Mouse (Mus musculus) intestine, postnatal 0 days (tissue): ENCODE data around the gene Mzt1. TPM values are rescaled to one million over a fixed set of nuclear protein-coding genes. Genes with fewer than 3 reads are reported as not detected.

Experiments used
- ATAC-seq: fragments of 200-750 bp; cut with Nextera tagmentation; 2 replicates; pipeline ENCODE4 v1.8.0; 2017; ENCODE audit warnings: mild to moderate bottlenecking, moderate TSS enrichment, moderate library complexity
- H3K27ac ChIP-seq: fragments of 300-500 bp; sonication (generic); 2 replicates; pipeline ENCODE4 v1.5.1; 2014; ENCODE audit warnings: mild to moderate bottlenecking, low read depth, low read length, moderate library complexity
- H3K27me3 ChIP-seq: fragments of 300-500 bp; sonication (generic); replicated peaks from 2 replicates; pipeline ENCODE4 v1.6.1; 2014; ENCODE audit warnings: low read length, mixed read lengths; ENCODE audit not compliant: control insufficient read depth, insufficient read depth
- H3K36me3 ChIP-seq: fragments of 300-500 bp; sonication (generic); 2 replicates; pipeline ENCODE4 v1.6.1; 2014; ENCODE audit warnings: mild to moderate bottlenecking, moderate library complexity; ENCODE audit not compliant: control insufficient read depth, insufficient read depth
- H3K4me1 ChIP-seq: fragments of 300-500 bp; sonication (generic); replicated peaks from 2 replicates; pipeline ENCODE4 v1.6.1; 2014; ENCODE audit warnings: antibody characterized with exemption, low read length, mixed read lengths; ENCODE audit not compliant: control insufficient read depth, insufficient read depth
- H3K4me2 ChIP-seq: fragments of 300-500 bp; sonication (generic); replicated peaks from 2 replicates; pipeline ENCODE4 v1.6.1; 2014; ENCODE audit warnings: low read depth, mild to moderate bottlenecking, moderate library complexity
- H3K4me3 ChIP-seq: fragments of 300-500 bp; sonication (generic); 2 replicates; pipeline ENCODE4 v1.5.1; 2014; ENCODE audit warnings: low read depth, low read length
- H3K9ac ChIP-seq: fragments of 300-500 bp; sonication (generic); 2 replicates; pipeline ENCODE4 v1.6.1; 2014; ENCODE audit warnings: mild to moderate bottlenecking, low read depth, low read length
- H3K9me3 ChIP-seq: fragments of 300-500 bp; sonication (generic); 2 replicates; pipeline ENCODE4 v1.6.1; 2016; ENCODE audit warnings: mixed run types; ENCODE audit not compliant: control insufficient read depth
- CTCF ChIP-seq: sonication (generic); IDR thresholded peaks from 2 replicates; pipeline ENCODE4 v1.5.1; 2016; ENCODE audit warnings: low read depth, mild to moderate bottlenecking, control low read depth, antibody characterized with exemption, moderate library complexity
- WGBS: fragments of 180-500 bp; shearing (Covaris S2); extraction: QIAGEN DNeasy Blood & Tissue Kit; methylation state at CpG from one replicate; pipeline ENCODE4 v1.1.7; 2014; 5-methylcytosine and 5-hydroxymethylcytosine counted together
- polyA plus RNA-seq: library from polyadenylated mRNA; unstranded; fragments of >200 nt; fragmentation: Nextera tagmentation; extraction: Ambion mirVana; gene quantifications from 2 replicates; pipeline ENCODE4 v1.2.1, GENCODE M21; 2015

Mzt1 gene
- polyA plus RNA-seq, 1 experiment from 2014 or later, result 46.2 TPM

DNA sequence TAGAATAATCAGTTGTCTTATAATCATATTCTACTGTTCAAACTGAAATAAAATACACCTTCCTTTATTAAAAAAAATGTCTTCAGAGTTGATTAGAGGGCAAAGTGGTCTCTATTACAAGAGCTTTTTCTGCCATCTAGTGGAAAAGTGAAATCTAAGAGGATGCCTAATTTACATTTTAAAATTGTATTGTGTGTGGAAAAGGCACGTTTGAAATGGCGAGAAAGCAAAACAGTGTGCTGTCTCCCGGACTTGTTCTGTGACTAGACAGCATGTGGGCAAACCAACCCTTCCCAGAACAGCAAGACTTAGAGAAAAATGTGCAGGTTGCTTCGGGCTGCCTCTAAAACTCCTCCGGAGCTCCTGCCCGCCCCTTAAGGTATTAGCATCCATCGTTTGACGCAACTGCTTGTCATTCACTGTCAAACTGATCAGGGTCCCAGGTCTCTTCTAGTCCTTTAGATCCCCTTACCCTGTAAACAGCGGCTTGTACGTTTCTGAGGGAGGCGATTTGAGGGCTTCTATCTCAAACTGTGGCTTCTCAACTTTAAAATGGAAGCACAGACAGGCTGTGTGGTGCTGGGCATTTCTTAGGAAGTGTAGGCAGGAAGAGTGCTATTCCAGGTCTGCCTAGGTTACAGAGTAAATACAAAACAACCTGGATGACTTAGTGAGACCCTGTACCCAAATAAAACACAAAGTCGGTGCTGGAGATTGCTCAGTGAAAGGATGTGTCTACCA, 23.4 kb downstream of the Mzt1 start:
- H3K9me3 ChIP-seq, result no peaks in the 10 kb centered on the region; the same call in 1 of the 2 replicates
- no peak for ATAC-seq
- peak; percentile 54 for TF ChIP-seq CTCF
- no peak overlapping the region for H3K4me3 ChIP-seq
- H3K27me3 ChIP-seq, result no peaks in the 10 kb centered on the region
- 43% methylated on average over 12 of the region's 12 CpGs for WGBS
- no peak overlapping the region for H3K4me2 ChIP-seq
- no peak overlapping the region for H3K9ac ChIP-seq
- no peaks in the 10 kb centered on the region for H3K36me3 ChIP-seq
- no peaks in the 10 kb centered on the region for H3K4me1 ChIP-seq
- no peak overlapping the region for H3K27ac ChIP-seq

DNA sequence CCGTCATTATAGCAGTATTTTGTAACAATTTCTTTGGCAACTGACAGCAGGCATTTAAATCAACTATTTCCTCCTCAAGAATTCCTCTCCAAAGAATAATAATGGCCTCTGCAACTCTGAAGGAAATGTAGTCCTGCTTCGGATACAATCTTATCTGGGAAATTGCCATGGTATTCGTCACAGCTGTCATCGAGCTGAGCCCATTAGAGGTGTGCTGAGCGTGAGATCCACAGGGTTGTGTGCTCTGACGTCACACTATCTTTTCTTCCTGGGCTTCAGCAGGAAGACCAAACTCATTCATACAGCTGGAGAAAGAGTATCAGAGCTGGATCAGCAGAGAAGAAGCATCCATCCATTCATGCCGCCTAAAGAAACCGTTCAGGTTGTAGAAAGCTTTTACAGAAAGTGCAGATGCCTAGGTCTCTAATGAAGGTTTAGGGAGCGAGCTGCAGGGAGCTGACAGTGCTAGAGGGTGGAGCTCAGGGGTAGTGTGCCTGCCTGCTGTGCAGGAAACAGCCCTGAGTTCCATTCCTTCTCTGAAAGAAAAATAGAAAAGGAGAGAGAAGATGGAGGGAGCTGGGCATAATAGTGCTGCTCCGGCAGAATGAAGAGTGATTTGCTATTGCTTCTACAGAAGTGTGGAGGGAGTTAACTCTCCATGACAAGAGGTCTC, 26.7 kb downstream of the Mzt1 start:
- Histone ChIP-seq H3K36me3 (no peaks in the 10 kb centered on the region), H3K27me3 (no peaks in the 10 kb centered on the region), H3K27ac (no peak overlapping the region), H3K9ac (no peak overlapping the region), H3K9me3 (no peaks in the 10 kb centered on the region), H3K4me1 (no peaks in the 10 kb centered on the region), H3K4me2 (no peak overlapping the region), H3K4me3 (no peak overlapping the region)
- no peak for TF ChIP-seq CTCF
- no peak for ATAC-seq
- 39% methylated on average over 10 of the region's 10 CpGs for WGBS

DNA sequence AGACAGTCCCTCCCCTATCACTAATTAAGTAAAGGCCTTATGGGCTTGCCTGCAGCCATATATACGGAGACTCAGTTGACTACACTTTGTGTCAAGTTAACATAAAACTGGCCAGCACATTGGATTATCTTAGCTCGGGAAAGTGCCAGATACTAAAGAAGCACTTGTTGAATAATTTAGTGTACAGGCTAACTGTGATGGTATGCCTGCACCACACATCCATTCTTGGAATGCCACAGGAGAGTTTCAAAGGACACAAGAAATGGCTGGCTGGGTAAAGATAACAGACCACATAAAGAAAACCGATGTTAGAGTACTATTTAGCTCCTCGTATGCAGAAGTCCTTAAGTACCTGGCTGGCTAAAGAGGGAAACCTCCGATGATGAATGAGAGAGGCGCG, 27.2 kb downstream of the Mzt1 start:
- TF ChIP-seq CTCF, result no peak
- Histone ChIP-seq H3K27me3 (no peaks in the 10 kb centered on the region), H3K4me2 (no peak overlapping the region), H3K9me3 (no peaks in the 10 kb centered on the region), H3K27ac (no peak overlapping the region), H3K4me3 (no peak overlapping the region), H3K4me1 (no peaks in the 10 kb centered on the region), H3K9ac (no peak overlapping the region), H3K36me3 (no peaks in the 10 kb centered on the region)
- WGBS, result 64% methylated on average over 7 of the region's 7 CpGs
- no peak for ATAC-seq

DNA sequence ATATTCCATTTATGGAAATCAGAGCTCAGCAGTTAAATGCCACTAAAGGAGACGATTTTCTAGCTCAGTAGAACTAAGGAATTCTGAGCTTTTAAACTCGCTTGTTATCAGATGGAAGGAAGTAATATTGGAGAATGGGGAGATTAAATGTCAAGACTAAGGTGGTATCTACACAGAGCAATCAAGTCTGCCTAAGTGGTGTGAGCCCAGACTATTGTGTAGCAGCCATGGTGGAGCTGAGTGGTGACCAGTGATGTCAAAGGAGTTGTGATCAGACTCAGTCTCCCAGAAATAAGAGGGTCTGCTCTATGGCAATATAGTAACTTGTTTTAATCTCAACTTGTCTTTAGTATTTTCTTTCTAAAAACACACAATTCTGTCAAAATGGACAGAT, 35.0 kb downstream of the Mzt1 start:
- no peaks in the 10 kb centered on the region for H3K9me3 ChIP-seq
- ATAC-seq, result no peak
- H3K9ac ChIP-seq, result no peak overlapping the region
- no peaks in the 10 kb centered on the region for H3K4me1 ChIP-seq
- no peak overlapping the region for H3K27ac ChIP-seq
- no peak overlapping the region for H3K4me3 ChIP-seq
- no peak overlapping the region for H3K4me2 ChIP-seq
- TF ChIP-seq CTCF, result no peak
- H3K27me3 ChIP-seq, result no peaks in the 10 kb centered on the region
- 17% methylated on average over 2 of the region's 2 CpGs for WGBS
- H3K36me3 ChIP-seq, result no peaks in the 10 kb centered on the region

DNA sequence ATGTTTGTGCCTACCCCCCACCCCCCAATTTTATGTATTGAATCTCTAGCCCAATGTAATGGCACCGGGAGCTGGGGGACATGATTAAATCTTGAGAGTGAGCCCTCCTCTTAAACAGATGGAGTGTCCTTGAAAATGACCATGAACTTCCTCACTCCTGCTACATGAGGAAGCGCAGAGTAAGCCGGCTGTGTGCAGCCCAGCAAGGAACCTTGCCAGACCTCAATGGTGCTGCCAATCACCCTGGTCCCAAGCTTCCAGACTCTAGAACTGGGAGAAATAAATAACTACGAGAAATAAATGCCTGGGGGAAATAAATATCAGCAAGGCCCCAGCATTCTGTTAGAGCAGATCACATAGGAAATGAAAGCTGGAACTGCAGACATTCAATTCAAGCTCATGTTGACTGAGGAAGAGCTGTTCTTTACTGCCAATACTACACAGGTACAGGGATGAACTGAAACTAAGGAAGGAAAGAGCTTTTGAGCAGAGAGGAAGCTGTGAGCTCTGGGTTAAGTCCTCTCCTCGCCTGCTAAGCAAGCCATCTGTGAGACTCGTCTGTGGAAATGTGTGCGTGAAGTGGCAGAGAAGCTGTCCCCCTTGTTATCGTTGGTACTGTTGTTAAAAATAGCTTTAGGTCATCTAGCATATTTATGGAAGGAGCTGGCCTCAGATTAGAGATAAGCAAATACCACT, 35.6 kb downstream of the Mzt1 start:
- Histone ChIP-seq H3K27me3 (no peaks in the 10 kb centered on the region), H3K27ac (no peak overlapping the region), H3K36me3 (no peaks in the 10 kb centered on the region), H3K4me1 (no peaks in the 10 kb centered on the region), H3K4me2 (no peak overlapping the region), H3K9ac (no peak overlapping the region), H3K9me3 (no peaks in the 10 kb centered on the region), H3K4me3 (no peak overlapping the region)
- 50% methylated on average over 8 of the region's 8 CpGs for WGBS
- ATAC-seq, result no peak
- no peak for TF ChIP-seq CTCF

DNA sequence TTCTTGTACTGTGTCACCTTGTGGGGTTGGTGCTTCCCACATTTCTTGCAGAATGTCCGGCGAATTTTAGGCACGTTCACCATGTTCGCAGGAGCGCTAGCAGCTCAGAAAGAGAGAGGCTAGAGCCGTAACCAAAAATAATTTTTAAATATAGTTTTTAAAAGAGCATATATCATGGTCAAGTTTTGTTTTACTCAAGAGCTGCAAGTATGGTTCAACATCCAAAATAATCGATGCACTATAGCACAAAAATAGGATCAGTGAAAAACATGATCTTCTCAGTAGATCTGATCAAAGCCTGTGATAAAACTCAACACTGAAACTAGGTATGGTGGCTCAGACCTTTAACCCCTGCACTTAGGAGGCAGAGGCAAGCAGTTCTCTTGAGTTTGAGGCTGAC, 51.7 kb downstream of the Mzt1 start, which contains the start of gene Rpl36a-ps1:
Gene Rpl36a-ps1, minus strand, starts transcription at position 101 of the 400 bp plus-strand sequence.
- Histone ChIP-seq H3K27ac (no peak within 1 kb of the TSS), H3K9me3 (no peaks in the 10 kb centered on the region), H3K4me3 (no peak within 1 kb of the TSS), H3K27me3 (no peaks in the 10 kb centered on the region), H3K4me2 (no peak within 1 kb of the TSS), H3K9ac (no peak within 1 kb of the TSS), H3K4me1 (no peaks in the 10 kb centered on the region), H3K36me3 (no peaks in the 10 kb centered on the region)
- no peak for ATAC-seq
- 95% methylated on average over 7 of the region's 7 CpGs for WGBS
- TF ChIP-seq CTCF, result no peak
